Mouse (Mus musculus) forebrain, embryonic 13.5 days (tissue): Measurements from ENCODE around the gene Smg7. TPM values are rescaled to one million over a fixed set of nuclear protein-coding genes. Genes with fewer than 3 reads are reported as not detected.

Experiments used
- ATAC-seq: fragments of 200-750 bp; cut with Nextera tagmentation; 2 replicates; pipeline ENCODE4 v1.8.0; 2017
- H3K27ac ChIP-seq: fragments of 300-500 bp; sonication (generic); 2 replicates; pipeline ENCODE4 v1.5.1; 2015; ENCODE audit warnings: inconsistent platforms, mild to moderate bottlenecking, moderate library complexity
- H3K27me3 ChIP-seq: fragments of 300-500 bp; sonication (generic); 2 replicates; pipeline ENCODE4 v1.6.1; 2015; ENCODE audit warnings: mild to moderate bottlenecking, inconsistent platforms
- H3K36me3 ChIP-seq: fragments of 300-500 bp; sonication (generic); 2 replicates; pipeline ENCODE4 v1.6.1; 2015; ENCODE audit warnings: mild to moderate bottlenecking, inconsistent platforms; ENCODE audit not compliant: poor library complexity, severe bottlenecking
- H3K4me1 ChIP-seq: fragments of 300-500 bp; sonication (generic); 2 replicates; pipeline ENCODE4 v1.6.1; 2015; ENCODE audit warnings: inconsistent platforms
- H3K4me2 ChIP-seq: fragments of 300-500 bp; sonication (generic); 2 replicates; pipeline ENCODE4 v1.6.1; 2015; ENCODE audit warnings: inconsistent platforms, mild to moderate bottlenecking, moderate library complexity
- H3K4me3 ChIP-seq: fragments of 300-500 bp; sonication (generic); 2 replicates; pipeline ENCODE4 v1.5.1; 2015; ENCODE audit warnings: mild to moderate bottlenecking, inconsistent platforms
- H3K9ac ChIP-seq: fragments of 300-500 bp; sonication (generic); 2 replicates; pipeline ENCODE4 v1.6.1; 2015; ENCODE audit warnings: mild to moderate bottlenecking, inconsistent platforms
- H3K9me3 ChIP-seq: fragments of 300-500 bp; sonication (generic); replicated peaks from 2 replicates; pipeline ENCODE4 v1.6.1; 2016; ENCODE audit warnings: inconsistent platforms
- WGBS: fragments of 180-500 bp; shearing (Covaris S2); methylation state at CpG from one replicate; pipeline ENCODE4 v1.1.7; 2015; 5-methylcytosine and 5-hydroxymethylcytosine counted together
- polyA plus RNA-seq: library from polyadenylated mRNA; unstranded; fragments of >200 nt; fragmentation: Nextera tagmentation; extraction: Ambion mirVana; gene quantifications from 2 replicates; pipeline ENCODE4 v1.2.1, GENCODE M21; 2015

Smg7 gene
- polyA plus RNA-seq, 1 experiment from 2014 or later: 32.2 TPM

DNA sequence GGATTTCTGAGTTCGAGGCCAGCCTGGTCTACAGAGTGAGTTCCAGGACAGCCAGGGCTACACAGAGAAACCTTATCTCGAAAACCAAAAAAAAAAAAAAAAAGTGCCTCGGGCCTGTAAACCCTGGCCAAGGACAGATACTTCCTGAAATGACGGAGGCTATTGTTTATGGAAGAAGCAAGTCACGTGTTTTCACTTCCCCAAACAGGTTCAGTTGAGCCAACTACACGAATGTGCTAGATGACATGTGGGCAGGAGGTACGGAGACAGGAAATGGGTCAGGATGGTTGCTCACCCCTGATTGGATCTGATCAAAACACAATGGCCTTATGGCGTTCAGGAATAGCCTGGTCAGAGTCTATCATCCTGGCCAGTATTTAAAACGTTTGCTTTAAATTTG is 104.3 kb downstream of the Smg7 start:
- 88% methylated on average over 9 of the region's 9 CpGs for WGBS
- no peak overlapping the region for H3K4me2 ChIP-seq

DNA sequence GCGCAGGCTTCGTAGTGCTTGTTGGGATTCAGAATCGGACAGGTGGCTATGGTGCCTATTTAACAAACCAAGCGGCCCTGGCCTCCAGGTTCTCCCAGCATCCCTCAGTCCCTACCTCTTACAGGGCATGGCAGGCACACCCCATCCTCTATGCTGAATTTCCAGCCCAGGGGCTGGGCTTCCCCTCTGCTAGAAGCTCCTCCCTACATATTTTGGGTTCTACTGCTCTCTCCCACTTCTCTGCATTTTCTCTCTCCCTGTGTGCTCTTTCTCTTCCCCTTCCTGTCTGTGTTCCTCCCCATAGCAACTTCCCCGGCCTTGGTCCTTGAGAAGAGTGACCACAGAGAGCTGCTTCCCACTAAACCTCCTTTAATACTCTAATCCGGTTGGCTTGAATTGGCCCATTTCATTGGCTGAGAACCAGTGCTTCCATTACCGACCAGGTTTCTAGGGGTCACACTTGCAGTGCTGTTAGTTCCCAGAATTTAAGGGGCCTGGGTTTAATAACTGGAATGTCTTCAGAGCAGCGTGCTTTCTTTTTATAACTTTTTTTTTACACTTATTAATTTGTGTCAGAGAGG is 105.7 kb downstream of the Smg7 start:
- WGBS: 81% methylated on average over 8 of the region's 8 CpGs
- Histone ChIP-seq H3K9me3 (no peaks in the 10 kb centered on the region), H3K9ac (no peak overlapping the region)

More for the DNA sequence above, 104.3 kb downstream of the Smg7 start:
- Histone ChIP-seq H3K27me3 (no peaks in the 10 kb centered on the region), H3K27ac (no peak overlapping the region), H3K4me1 (peaks cover 9% of the 10 kb centered on the region), H3K36me3 (no peaks in the 10 kb centered on the region), H3K9ac (no peak overlapping the region), H3K9me3 (no peaks in the 10 kb centered on the region), H3K4me3 (no peak overlapping the region)
- no peak for ATAC-seq

DNA sequence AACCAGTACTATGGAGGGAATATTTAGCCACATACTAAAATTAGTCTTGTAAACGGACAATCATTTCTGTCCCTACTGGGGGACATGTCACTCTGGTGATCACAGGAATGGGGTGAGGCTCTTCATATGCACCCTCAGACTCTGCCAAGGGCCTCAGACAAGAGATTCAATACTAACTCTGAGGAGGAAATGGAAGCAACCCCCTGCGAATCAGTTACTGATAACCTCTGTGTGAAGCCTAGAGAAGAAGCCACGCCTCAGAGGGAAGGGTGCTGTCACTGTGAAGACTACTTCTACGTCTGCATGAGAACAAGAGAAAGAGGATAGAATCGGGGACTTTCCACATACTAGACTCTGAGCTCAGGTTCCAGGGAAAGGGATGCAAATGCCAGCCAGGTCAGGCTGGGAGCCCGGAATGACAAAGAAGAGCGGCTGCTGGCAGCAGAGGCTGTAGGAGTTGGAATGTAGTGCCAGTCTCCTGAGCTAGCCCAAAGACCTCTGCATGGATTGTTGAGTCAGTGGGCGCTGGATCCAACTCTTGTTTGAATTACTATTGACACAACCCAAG is 106.7 kb downstream of the Smg7 start:
- 75% methylated on average over 8 of the region's 8 CpGs for WGBS

More for the DNA sequence above, 105.7 kb downstream of the Smg7 start:
- Histone ChIP-seq H3K4me2 (no peak overlapping the region), H3K4me1 (peaks cover 16% of the 10 kb centered on the region), H3K27me3 (no peaks in the 10 kb centered on the region), H3K4me3 (no peak overlapping the region), H3K36me3 (no peaks in the 10 kb centered on the region), H3K27ac (no peak overlapping the region; the same call in 1 of the 2 replicates)
- no peak for ATAC-seq

GRCm38 (mm10) chr1:152793495-152794130 is 108.8 kb downstream of the Smg7 start:
- Histone ChIP-seq H3K27ac (no peak overlapping the region), H3K9me3 (no peaks in the 10 kb centered on the region), H3K4me3 (no peak overlapping the region), H3K36me3 (no peaks in the 10 kb centered on the region), H3K9ac (no peak overlapping the region), H3K4me1 (peaks cover 21% of the 10 kb centered on the region), H3K4me2 (no peak overlapping the region), H3K27me3 (no peaks in the 10 kb centered on the region)
- ATAC-seq: no peak
- WGBS: 12% methylated on average over 6 of the region's 6 CpGs

More for the DNA sequence above, 106.7 kb downstream of the Smg7 start:
- H3K27ac ChIP-seq: no peak overlapping the region
- no peaks in the 10 kb centered on the region for H3K27me3 ChIP-seq
- no peak overlapping the region for H3K4me3 ChIP-seq
- no peak for ATAC-seq
- H3K9me3 ChIP-seq: no peaks in the 10 kb centered on the region
- no peak overlapping the region for H3K9ac ChIP-seq
- peaks cover 21% of the 10 kb centered on the region for H3K4me1 ChIP-seq
- no peaks in the 10 kb centered on the region for H3K36me3 ChIP-seq
- no peak overlapping the region for H3K4me2 ChIP-seq

- peaks cover 21% of the 10 kb centered on the region for H3K4me1 ChIP-seq
- H3K36me3 ChIP-seq: no peaks in the 10 kb centered on the region
- H3K9ac ChIP-seq: no peak overlapping the region
- H3K9me3 ChIP-seq: no peaks in the 10 kb centered on the region
- H3K4me3 ChIP-seq: no peak overlapping the region
- peak; percentile 54; the same call in 1 of the 2 replicates for ATAC-seq
- 10% methylated on average over 12 of the region's 12 CpGs for WGBS
- peak overlapping the region; percentile 14; the same call in 1 of the 2 replicates for H3K4me2 ChIP-seq
- no peaks in the 10 kb centered on the region for H3K27me3 ChIP-seq
- no peak overlapping the region for H3K27ac ChIP-seq
Measured at GRCm38 (mm10) chr1:152792736-152793494, 109.5 kb downstream of the Smg7 start.

GRCm38 (mm10) chr1:152791269-152791668 is 111.2 kb downstream of the Smg7 start:
- WGBS: 27% methylated on average over 4 of the region's 4 CpGs
- Histone ChIP-seq H3K4me1 (peaks cover 21% of the 10 kb centered on the region), H3K4me2 (no peak overlapping the region), H3K27ac (no peak overlapping the region), H3K27me3 (no peaks in the 10 kb centered on the region), H3K4me3 (no peak overlapping the region), H3K9me3 (no peaks in the 10 kb centered on the region), H3K9ac (no peak overlapping the region), H3K36me3 (no peaks in the 10 kb centered on the region)
- ATAC-seq: no peak

DNA sequence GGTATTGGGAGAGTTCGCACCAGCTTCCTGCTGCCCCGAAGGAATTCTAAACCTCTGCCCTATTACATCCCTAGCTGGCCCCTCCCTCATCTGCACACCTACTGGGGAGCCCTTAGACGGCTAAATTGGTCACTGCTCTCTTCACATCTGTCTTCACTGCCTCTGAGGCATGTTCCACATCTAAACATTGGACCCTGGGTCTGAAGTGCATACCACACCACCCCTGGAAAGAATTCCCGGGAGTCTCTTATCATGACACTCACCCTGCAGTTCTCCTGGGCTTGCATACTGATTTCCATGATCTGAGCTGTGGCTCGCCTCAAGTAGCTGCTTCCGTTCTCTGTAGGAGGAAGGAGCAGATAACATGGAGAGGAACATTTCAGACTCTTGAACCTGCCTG is 111.6 kb downstream of the Smg7 start:
- WGBS: 29% methylated on average over 6 of the region's 6 CpGs
- no peak overlapping the region for H3K9ac ChIP-seq
- no peak overlapping the region for H3K4me3 ChIP-seq
- peaks cover 21% of the 10 kb centered on the region for H3K4me1 ChIP-seq
- no peaks in the 10 kb centered on the region for H3K36me3 ChIP-seq
- H3K27ac ChIP-seq: no peak overlapping the region
- H3K9me3 ChIP-seq: no peaks in the 10 kb centered on the region
- H3K27me3 ChIP-seq: no peaks in the 10 kb centered on the region
- ATAC-seq: no peak
- H3K4me2 ChIP-seq: no peak overlapping the region

GRCm38 (mm10) chr1:152790254-152790653 is 112.2 kb downstream of the Smg7 start:
- Histone ChIP-seq H3K27ac (no peak overlapping the region), H3K4me1 (peaks cover 21% of the 10 kb centered on the region), H3K4me3 (no peak overlapping the region), H3K9me3 (no peaks in the 10 kb centered on the region), H3K9ac (no peak overlapping the region), H3K36me3 (no peaks in the 10 kb centered on the region), H3K27me3 (no peaks in the 10 kb centered on the region), H3K4me2 (no peak overlapping the region)
- 30% methylated on average over 12 of the region's 12 CpGs for WGBS
- 0 out of 2 replicates have a peak, but pooled peaks have one; percentile 48 for ATAC-seq

DNA sequence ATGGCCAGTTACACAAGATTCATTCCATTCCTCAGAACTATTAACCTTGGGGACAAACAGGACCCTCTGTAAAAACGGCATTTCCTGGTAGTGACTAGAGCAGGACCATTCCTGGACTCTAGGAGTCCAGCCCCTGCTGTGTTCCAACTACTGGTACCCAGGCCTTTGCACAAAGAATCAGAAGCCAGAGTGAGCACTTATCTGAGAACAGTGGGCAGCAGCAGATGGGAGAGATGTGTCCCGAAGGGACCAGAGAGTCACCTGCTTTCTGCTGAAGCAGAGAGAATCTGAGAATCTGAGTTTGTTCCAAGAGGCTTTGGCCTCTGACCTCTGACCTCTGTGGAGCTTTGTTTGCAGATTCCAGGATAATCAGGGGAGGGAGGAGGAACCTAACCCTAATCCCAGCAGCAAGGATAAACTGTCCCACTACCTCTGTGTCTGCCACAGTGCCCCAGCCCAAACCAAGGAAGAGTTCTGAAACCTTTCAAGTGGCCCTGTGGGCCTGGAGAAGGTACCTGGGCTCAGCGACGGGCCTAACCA is 114.3 kb downstream of the Smg7 start:
- Histone ChIP-seq H3K27ac (no peak overlapping the region), H3K27me3 (no peaks in the 10 kb centered on the region), H3K4me1 (peaks cover 13% of the 10 kb centered on the region), H3K4me2 (no peak overlapping the region), H3K36me3 (no peaks in the 10 kb centered on the region), H3K4me3 (no peak overlapping the region), H3K9ac (no peak overlapping the region), H3K9me3 (no peaks in the 10 kb centered on the region)
- WGBS: 20% methylated on average over 4 of the region's 4 CpGs
- no peak; the same call in 1 of the 2 replicates for ATAC-seq
